Mouse (Mus musculus) liver, embryonic 16.5 days (tissue): ENCODE measurements around the gene Lep. TPM values are rescaled to one million over a fixed set of nuclear protein-coding genes. Genes with fewer than 3 reads are reported as not detected.

Experiments used
- ATAC-seq: fragments of 200-750 bp; cut with Nextera tagmentation; 2 replicates; pipeline ENCODE4 v1.8.0; 2017; ENCODE audit warnings: low read depth, mild to moderate bottlenecking, moderate number of reproducible peaks, moderate library complexity
- H3K27ac ChIP-seq: fragments of 300-500 bp; sonication (generic); 2 replicates; pipeline ENCODE4 v1.5.1; 2014; ENCODE audit warnings: mild to moderate bottlenecking, low read length
- H3K27me3 ChIP-seq: fragments of 300-500 bp; sonication (generic); 2 replicates; pipeline ENCODE4 v1.6.1; 2014; ENCODE audit warnings: low read depth, low read length, mixed read lengths; ENCODE audit not compliant: control insufficient read depth, insufficient read depth
- H3K36me3 ChIP-seq: fragments of 300-500 bp; sonication (generic); 2 replicates; pipeline ENCODE4 v1.6.1; 2014; ENCODE audit warnings: mild to moderate bottlenecking; ENCODE audit not compliant: control insufficient read depth, insufficient read depth
- H3K4me1 ChIP-seq: fragments of 300-500 bp; sonication (generic); 2 replicates; pipeline ENCODE4 v1.6.1; 2014; ENCODE audit warnings: low read depth, low read length, mixed read lengths; ENCODE audit not compliant: control insufficient read depth
- H3K4me2 ChIP-seq: fragments of 300-500 bp; sonication (generic); 2 replicates; pipeline ENCODE4 v1.6.1; 2014; ENCODE audit warnings: low read depth, low read length, mixed read lengths
- H3K4me3 ChIP-seq: fragments of 300-500 bp; sonication (generic); 2 replicates; pipeline ENCODE4 v1.5.1; 2014; ENCODE audit warnings: low read depth, mild to moderate bottlenecking, low read length
- H3K9ac ChIP-seq: fragments of 300-500 bp; sonication (generic); 2 replicates; pipeline ENCODE4 v1.6.1; 2014; ENCODE audit warnings: low read depth, low read length
- H3K9me3 ChIP-seq: fragments of 300-500 bp; sonication (generic); replicated peaks from 2 replicates; pipeline ENCODE4 v1.6.1; 2016; ENCODE audit warnings: low read length; ENCODE audit not compliant: control insufficient read depth
- WGBS: fragments of 180-500 bp; shearing (Covaris S2); extraction: QIAGEN DNeasy Blood & Tissue Kit; methylation state at CpG from one replicate; pipeline ENCODE4 v1.1.7; 2014; ENCODE audit not compliant: insufficient replicate concordance; 5-methylcytosine and 5-hydroxymethylcytosine counted together
- polyA plus RNA-seq: library from polyadenylated mRNA; unstranded; fragments of >200 nt; fragmentation: Nextera tagmentation; extraction: Ambion mirVana; gene quantifications from 2 replicates; pipeline ENCODE4 v1.2.1, GENCODE M21; 2015

Gene Lep
- polyA plus RNA-seq, 1 experiment from 2014 or later, result not detected

DNA sequence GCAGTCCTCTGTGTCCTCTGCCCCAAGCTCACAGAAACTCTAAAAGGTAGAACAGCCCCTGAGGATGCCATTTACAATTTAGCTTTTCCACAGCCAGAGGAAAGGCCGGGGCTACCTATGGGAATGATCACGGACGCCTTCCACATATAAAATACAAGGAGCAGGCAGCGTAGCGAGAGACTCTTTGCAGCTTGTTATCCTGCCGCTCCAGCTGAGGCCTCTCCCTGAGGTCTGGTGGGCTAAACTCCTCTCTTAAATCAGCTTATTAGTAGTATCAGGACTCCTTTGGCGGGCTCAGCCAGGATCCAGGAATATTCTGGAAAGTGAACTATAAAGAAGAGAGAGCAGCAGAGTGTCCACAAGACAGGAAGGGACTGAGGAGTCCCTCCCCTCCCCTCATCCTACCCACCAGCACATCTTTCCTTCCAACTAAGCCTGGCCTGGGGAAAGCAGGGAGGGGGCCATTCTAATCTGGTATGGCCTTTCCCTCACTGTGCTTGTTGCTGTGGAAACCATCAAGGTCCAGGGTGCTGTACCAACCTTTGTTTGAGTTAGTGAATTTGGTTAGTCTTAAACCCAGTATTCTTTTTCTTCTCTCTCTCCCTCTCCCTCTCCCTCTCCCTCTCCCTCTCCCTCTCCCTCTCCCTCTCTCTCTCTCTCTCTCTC lies 25.9 kb upstream of the Lep start:
- no peak overlapping the region for H3K9ac ChIP-seq
- no peak overlapping the region for H3K4me2 ChIP-seq
- WGBS, result 66% methylated on average over 7 of the region's 7 CpGs
- H3K27me3 ChIP-seq, result no peaks in the 10 kb centered on the region
- no peak overlapping the region for H3K27ac ChIP-seq
- H3K4me1 ChIP-seq, result no peaks in the 10 kb centered on the region
- H3K4me3 ChIP-seq, result no peak overlapping the region
- ATAC-seq, result no peak
- H3K36me3 ChIP-seq, result no peaks in the 10 kb centered on the region
- H3K9me3 ChIP-seq, result no peaks in the 10 kb centered on the region

DNA sequence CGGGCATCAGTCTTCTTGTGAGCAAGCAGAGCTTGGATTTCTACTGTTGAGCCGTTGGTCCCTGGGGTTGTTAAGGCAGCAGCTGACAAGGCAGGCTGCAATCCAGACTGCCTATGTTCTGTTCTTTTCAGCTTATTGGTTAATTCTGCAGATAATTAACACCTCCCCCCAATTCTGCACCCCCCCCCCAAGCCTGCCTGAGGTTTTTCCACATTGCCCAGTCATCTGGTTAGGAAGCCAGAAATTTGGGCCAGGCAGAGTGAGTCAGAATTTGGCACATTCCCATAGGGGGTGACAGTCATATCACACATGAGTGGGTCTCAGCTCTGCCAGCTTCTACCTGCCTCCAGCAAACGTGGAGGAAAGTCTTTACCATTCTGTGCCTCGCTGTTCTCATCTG lies 23.3 kb upstream of the Lep start:
- Histone ChIP-seq H3K4me1 (no peaks in the 10 kb centered on the region), H3K27ac (no peak overlapping the region), H3K4me2 (no peak overlapping the region), H3K27me3 (no peaks in the 10 kb centered on the region), H3K9ac (no peak overlapping the region), H3K9me3 (no peaks in the 10 kb centered on the region), H3K4me3 (no peak overlapping the region), H3K36me3 (no peaks in the 10 kb centered on the region)
- ATAC-seq, result no peak
- WGBS, result 35% methylated on average over 4 of the region's 4 CpGs

DNA sequence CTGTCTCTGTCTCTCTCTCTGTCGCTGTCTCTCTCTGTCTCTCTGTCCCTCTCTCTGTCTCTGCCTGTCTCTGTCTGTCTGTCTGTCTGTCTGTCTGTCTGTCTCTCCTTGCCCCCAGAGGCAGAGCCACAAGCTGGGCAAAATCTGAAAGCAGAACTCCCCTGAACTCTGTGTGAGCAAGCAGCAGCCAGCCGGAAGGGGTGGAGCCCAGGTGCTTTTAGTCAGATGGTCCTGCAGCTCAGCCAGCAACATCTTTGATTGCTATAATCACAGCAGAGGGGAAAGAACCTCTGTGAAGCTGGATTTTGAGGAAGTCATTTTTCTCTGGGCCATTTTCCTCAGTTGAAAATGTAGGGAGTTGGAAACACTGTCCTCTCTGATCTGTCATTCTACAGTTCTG lies 19.8 kb upstream of the Lep start:
- no peaks in the 10 kb centered on the region for H3K27me3 ChIP-seq
- no peak overlapping the region for H3K27ac ChIP-seq
- no peak for ATAC-seq
- H3K9ac ChIP-seq, result no peak overlapping the region
- H3K4me1 ChIP-seq, result no peaks in the 10 kb centered on the region
- no peaks in the 10 kb centered on the region for H3K9me3 ChIP-seq
- H3K4me3 ChIP-seq, result no peak overlapping the region
- 64% methylated on average over 2 of the region's 2 CpGs for WGBS
- H3K36me3 ChIP-seq, result no peaks in the 10 kb centered on the region
- H3K4me2 ChIP-seq, result no peak overlapping the region

DNA sequence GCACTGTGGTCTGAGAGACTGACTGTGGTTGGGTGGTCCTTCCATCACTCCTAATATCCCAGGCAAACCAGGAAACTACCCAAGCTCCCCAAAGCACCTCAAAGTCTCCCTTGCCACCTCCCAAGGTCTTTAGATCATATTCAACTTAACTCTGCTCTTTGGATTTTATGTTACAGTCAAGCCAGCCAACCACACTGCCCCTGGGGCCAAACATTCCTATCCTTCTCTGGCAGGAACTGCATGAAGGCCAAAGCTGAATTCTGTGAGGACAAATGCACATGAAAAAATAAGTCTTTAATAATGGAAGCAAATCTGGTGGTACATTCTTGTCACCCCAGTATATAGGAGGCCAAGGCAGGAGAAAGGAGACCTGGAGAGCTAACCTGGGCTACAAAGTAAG lies 16.0 kb upstream of the Lep start:
- Histone ChIP-seq H3K9me3 (no peaks in the 10 kb centered on the region), H3K27me3 (no peaks in the 10 kb centered on the region), H3K4me2 (no peak overlapping the region), H3K4me1 (no peaks in the 10 kb centered on the region), H3K4me3 (no peak overlapping the region), H3K27ac (no peak overlapping the region), H3K36me3 (no peaks in the 10 kb centered on the region), H3K9ac (no peak overlapping the region)
- no peak for ATAC-seq

DNA sequence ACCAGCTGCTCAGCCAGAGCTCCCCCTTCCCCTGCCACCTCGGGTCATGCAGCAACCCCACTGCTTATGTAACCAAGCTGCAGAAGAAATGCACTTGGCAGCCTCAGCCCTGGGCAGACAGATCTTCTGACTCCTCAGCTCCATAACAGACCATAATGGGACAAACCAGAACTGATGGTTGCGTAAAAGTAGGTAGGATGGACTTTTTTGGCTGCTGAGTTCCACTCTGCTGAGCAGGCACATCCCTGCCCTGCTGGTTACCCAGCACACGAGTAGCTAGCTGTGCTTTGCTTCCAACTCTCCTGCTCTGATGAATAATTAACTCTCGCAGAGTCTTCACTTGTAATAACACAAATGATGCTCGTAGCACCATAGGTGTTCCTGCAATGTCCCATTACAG lies 10.1 kb upstream of the Lep start:
- H3K27me3 ChIP-seq, result no peaks in the 10 kb centered on the region
- no peak for ATAC-seq
- H3K4me1 ChIP-seq, result no peaks in the 10 kb centered on the region
- no peak overlapping the region for H3K9ac ChIP-seq
- H3K36me3 ChIP-seq, result no peaks in the 10 kb centered on the region
- H3K9me3 ChIP-seq, result no peaks in the 10 kb centered on the region
- H3K27ac ChIP-seq, result no peak overlapping the region
- WGBS, result 46% methylated on average over 5 of the region's 5 CpGs
- H3K4me2 ChIP-seq, result no peak overlapping the region
- no peak overlapping the region for H3K4me3 ChIP-seq

DNA sequence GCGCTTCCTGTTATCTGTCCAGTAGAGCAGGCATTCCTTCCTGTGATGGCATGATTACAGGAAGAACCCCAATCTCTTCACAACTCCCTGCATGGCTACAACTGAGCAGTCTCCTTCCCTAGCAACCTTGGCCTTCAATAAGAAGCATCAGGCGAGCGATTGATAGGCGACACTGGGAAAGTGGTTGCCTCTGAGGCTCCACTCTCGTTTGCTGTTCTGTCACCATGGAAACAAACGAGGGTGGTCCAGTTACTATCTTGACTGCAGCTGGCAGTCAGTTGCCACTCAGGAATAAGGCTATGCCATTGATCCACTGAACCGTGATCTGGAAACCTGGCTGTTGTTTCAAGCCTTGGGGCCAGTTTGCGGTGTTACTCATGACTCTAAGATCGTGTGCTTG lies 7.8 kb upstream of the Lep start:
- H3K4me1 ChIP-seq, result no peaks in the 10 kb centered on the region
- WGBS, result 44% methylated on average over 9 of the region's 9 CpGs
- no peak overlapping the region for H3K4me3 ChIP-seq
- H3K27me3 ChIP-seq, result no peaks in the 10 kb centered on the region
- H3K9me3 ChIP-seq, result no peaks in the 10 kb centered on the region
- H3K36me3 ChIP-seq, result no peaks in the 10 kb centered on the region
- H3K4me2 ChIP-seq, result no peak overlapping the region
- H3K9ac ChIP-seq, result no peak overlapping the region
- H3K27ac ChIP-seq, result no peak overlapping the region
- no peak for ATAC-seq

DNA sequence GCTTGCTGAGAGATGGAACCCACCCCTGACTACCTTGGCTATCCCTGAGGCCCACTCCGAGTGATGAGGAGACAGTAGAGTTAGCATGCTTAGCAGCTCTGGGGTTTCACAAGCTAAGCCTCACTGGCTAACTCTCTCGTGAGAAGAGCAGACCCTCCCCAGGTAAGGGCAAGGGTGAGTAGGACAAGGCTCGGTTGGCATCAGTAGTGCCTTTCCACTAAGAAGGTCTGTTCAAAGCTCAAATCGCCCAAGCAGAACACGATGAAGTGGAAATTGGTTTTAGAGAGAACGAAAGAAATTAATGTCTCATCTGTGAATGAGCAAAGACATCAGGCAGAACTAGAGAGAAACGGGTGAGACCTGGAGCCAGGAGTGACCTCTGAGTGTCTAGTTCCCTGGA lies 6.8 kb upstream of the Lep start:
- H3K27me3 ChIP-seq, result no peaks in the 10 kb centered on the region
- no peaks in the 10 kb centered on the region for H3K36me3 ChIP-seq
- H3K9me3 ChIP-seq, result no peaks in the 10 kb centered on the region
- H3K9ac ChIP-seq, result no peak overlapping the region
- no peak overlapping the region for H3K27ac ChIP-seq
- no peaks in the 10 kb centered on the region for H3K4me1 ChIP-seq
- no peak overlapping the region for H3K4me3 ChIP-seq
- no peak overlapping the region for H3K4me2 ChIP-seq
- no peak for ATAC-seq
- WGBS, result 62% methylated on average over 7 of the region's 7 CpGs

DNA sequence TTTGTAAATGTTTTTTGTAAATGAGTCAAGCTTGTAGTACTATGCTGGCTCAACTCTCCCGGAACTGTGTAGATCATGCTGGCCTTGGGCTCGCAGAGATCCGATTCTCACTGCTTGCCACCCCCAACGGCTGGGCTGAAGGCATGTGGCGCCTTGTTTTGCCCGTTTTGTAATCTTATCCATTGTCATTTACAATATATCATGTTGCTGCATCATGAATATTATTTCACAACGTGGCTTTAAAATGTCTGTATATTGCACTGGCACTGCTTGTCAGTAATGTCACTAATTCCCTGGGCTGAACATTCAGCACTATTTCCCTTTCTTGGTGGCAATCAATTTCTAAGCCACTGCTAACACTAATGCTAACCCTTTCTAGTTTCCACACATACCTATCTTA lies 3.6 kb upstream of the Lep start:
- H3K27me3 ChIP-seq, result no peaks in the 10 kb centered on the region
- ATAC-seq, result no peak
- no peaks in the 10 kb centered on the region for H3K4me1 ChIP-seq
- no peaks in the 10 kb centered on the region for H3K36me3 ChIP-seq
- WGBS, result 65% methylated on average over 7 of the region's 7 CpGs
- H3K27ac ChIP-seq, result no peak overlapping the region
- H3K4me3 ChIP-seq, result no peak overlapping the region
- H3K9ac ChIP-seq, result no peak overlapping the region
- no peak overlapping the region for H3K4me2 ChIP-seq
- no peaks in the 10 kb centered on the region for H3K9me3 ChIP-seq

DNA sequence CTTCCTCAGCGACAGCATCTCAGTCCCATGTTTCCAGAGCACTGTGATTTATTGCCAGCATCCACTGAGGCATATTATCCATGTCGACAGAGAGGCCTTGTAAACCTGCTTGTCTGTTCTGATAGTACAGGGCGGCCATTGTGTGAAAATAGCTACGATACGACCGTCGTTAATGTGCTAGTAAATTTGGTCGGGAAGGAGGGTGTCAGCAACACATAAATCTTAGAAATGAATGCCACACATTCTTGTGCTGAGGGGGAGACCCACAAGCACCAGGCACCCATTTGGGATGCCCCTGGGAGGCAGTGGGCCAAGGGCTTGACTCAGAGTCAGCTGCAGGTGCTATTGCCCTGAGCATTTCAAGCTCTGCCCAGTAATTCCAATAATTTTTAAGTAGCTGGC lies 6.4 kb downstream of the Lep start:
- H3K27me3 ChIP-seq, result no peaks in the 10 kb centered on the region

More for the DNA sequence above, 6.4 kb downstream of the Lep start:
- H3K27ac ChIP-seq, result no peak overlapping the region
- H3K4me1 ChIP-seq, result no peaks in the 10 kb centered on the region
- H3K4me2 ChIP-seq, result no peak overlapping the region
- H3K36me3 ChIP-seq, result no peaks in the 10 kb centered on the region
- H3K9me3 ChIP-seq, result no peaks in the 10 kb centered on the region
- H3K9ac ChIP-seq, result no peak overlapping the region
- ATAC-seq, result no peak
- H3K4me3 ChIP-seq, result no peak overlapping the region
- WGBS, result 64% methylated on average over 8 of the region's 8 CpGs
